Mouse (Mus musculus) C2C12 (cell line): ENCODE results near the gene Golga4.

Experiments
- CTCF ChIP-seq: IDR thresholded peaks from one replicate; pipeline ENCODE4 v1.5.1; 2011; ENCODE audit not compliant: control insufficient read depth, insufficient read depth, insufficient read length
- FOSL1 ChIP-seq: IDR thresholded peaks from one replicate; pipeline ENCODE4 v1.8.0; 2011; ENCODE audit warnings: mild to moderate bottlenecking, low read length; ENCODE audit not compliant: poor library complexity, insufficient read depth, severe bottlenecking
- MAX ChIP-seq: IDR thresholded peaks from one replicate; pipeline ENCODE4 v1.6.1; 2011; ENCODE audit warnings: mild to moderate bottlenecking, control low read depth
- MYOD1 ChIP-seq: IDR thresholded peaks from one replicate; pipeline ENCODE4 v1.6.1; 2011; ENCODE audit warnings: low read depth; ENCODE audit not compliant: control insufficient read depth, insufficient read length
- MYOG ChIP-seq: IDR thresholded peaks from one replicate; pipeline ENCODE4 v1.6.1; 2011; ENCODE audit not compliant: control insufficient read depth, insufficient read length; ENCODE audit errors: extremely low read depth
- USF1 ChIP-seq: IDR thresholded peaks from one replicate; pipeline ENCODE4 v1.6.1; 2011; ENCODE audit warnings: low read depth, mild to moderate bottlenecking, control low read depth, moderate library complexity

GRCm38 (mm10) chr9:118564696-118565095 lies 58.6 kb downstream of the Golga4 start:
- TF ChIP-seq CTCF (no peak), MYOD1 (no peak), FOSL1 (no peak), USF1 (no peak), MAX (no peak), MYOG (no peak)
